Mouse (Mus musculus) frontal cortex, postnatal 25 days (tissue): ENCODE data around the gene Gm33543.

Experiments
- DNase-seq, 2 experiments: peaks; one replicate each; pipeline ENCODE4 v3.0.0; 2022; ENCODE audit warnings: low spot score in 2 of 2

Gene Gm33543

GRCm38 (mm10) chr10:95836530-95837264, 6.0 kb downstream of the Gm33543 start:
- DNase-seq = no peak

- DNase-seq = no peak
These were observed 11.8 kb downstream of the Gm33543 start for GRCm38 (mm10) chr10:95830891-95831290.

GRCm38 (mm10) chr10:95829471-95829870, 13.3 kb downstream of the Gm33543 start:
- no peak for DNase-seq

GRCm38 (mm10) chr10:95828374-95828773, 14.4 kb downstream of the Gm33543 start:
- DNase-seq = no peak

GRCm38 (mm10) chr10:95825651-95826050, 17.1 kb downstream of the Gm33543 start:
- no peak for DNase-seq

GRCm38 (mm10) chr10:95818506-95818905, 24.2 kb downstream of the Gm33543 start:
- no peak for DNase-seq

- no peak for DNase-seq
These were observed 25.1 kb downstream of the Gm33543 start for GRCm38 (mm10) chr10:95817419-95818161.

- no peak for DNase-seq
These were observed 28.4 kb downstream of the Gm33543 start for GRCm38 (mm10) chr10:95814351-95814750.

- no peak for DNase-seq
These were observed 30.9 kb downstream of the Gm33543 start for GRCm38 (mm10) chr10:95811869-95812268.

GRCm38 (mm10) chr10:95801443-95801811, 41.3 kb downstream of the Gm33543 start:
- DNase-seq = no peak

- no peak for DNase-seq
These were observed 41.9 kb downstream of the Gm33543 start for GRCm38 (mm10) chr10:95800693-95801442.

- no peak for DNase-seq
These were observed 44.9 kb downstream of the Gm33543 start for GRCm38 (mm10) chr10:95797645-95798395.

- DNase-seq = no peak
These were observed 47.2 kb downstream of the Gm33543 start for GRCm38 (mm10) chr10:95795500-95795899.

GRCm38 (mm10) chr10:95794706-95795105, 48.0 kb downstream of the Gm33543 start:
- DNase-seq = no peak

GRCm38 (mm10) chr10:95791427-95791804, 51.3 kb downstream of the Gm33543 start:
- DNase-seq = no peak

- no peak for DNase-seq
These were observed 51.8 kb downstream of the Gm33543 start for GRCm38 (mm10) chr10:95790771-95791426.

GRCm38 (mm10) chr10:95787176-95787575, 55.6 kb downstream of the Gm33543 start:
- no peak for DNase-seq

GRCm38 (mm10) chr10:95784837-95785236, 57.9 kb downstream of the Gm33543 start:
- DNase-seq = no peak

- no peak for DNase-seq
These were observed 61.7 kb downstream of the Gm33543 start for GRCm38 (mm10) chr10:95780881-95781600.

- DNase-seq = no peak
These were observed 62.8 kb downstream of the Gm33543 start for GRCm38 (mm10) chr10:95779801-95780385.
